Mouse (Mus musculus) naive thymus-derived CD4-positive, alpha-beta T cell, adult 2 months (primary cell): ENCODE measurements around the gene Irgm2.
"Not testable (repeated sequence)": the region's sequence is repeated elsewhere in the genome, so short reads cannot be mapped to it uniquely, and the experiment has no call there.

Source experiments
- DNase-seq: peaks from one replicate; pipeline ENCODE4 v3.0.0-alpha.2; 2011; ENCODE audit warnings: low read depth

Gene Irgm2

GRCm38 (mm10) chr11:58199229-58200037 is at the start of gene Irgm2, which contains the start of gene Igtp:
Irgm2 (plus strand) TSS chr11:58199618.
Igtp (plus strand) TSS chr11:58199556.
- DNase-seq, result peak; percentile 89

DNA sequence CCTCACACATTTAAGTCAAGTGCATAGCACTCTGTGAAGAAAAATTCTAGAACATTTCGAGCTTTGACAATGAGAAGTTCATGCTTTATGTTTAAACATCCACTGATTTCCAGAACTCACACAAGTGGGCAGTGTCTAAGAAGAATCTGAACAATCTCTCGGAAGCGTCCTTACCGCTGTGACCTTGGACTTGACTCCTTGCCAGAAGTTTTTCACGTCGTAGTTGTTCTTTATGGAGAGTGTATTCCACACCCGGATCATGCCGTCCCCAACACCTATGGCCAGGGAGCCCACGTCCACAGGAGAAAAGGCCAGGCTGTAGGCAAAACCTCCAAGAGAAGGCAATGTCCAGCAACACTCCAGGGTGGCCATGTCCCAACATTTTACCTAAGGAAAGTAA is 44.0 kb upstream of the Irgm2 start:
- DNase-seq, result no peak

DNA sequence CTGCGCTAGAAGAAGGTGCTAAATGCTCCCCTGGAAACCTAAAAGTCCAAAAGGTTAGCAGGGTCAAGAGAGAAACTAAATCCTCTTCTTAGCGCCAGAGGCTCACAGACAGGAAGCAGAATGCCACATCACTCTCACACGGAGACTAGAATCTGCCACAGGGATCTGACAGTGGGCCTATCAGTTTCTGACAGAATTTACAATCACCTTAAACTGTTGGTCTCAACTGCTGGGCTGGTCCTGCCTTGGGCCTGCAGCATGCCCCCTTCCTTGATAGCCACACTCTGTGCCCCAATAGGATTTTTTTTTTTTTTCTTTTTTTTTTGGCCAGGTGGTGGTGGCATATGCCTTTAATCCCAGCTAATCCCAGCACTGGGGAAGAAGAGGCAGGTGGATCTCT is 42.5 kb upstream of the Irgm2 start:
- no peak for DNase-seq

- peak; percentile 49 for DNase-seq
These were observed 34.3 kb upstream of the Irgm2 start for GRCm38 (mm10) chr11:58165072-58165471.

DNA sequence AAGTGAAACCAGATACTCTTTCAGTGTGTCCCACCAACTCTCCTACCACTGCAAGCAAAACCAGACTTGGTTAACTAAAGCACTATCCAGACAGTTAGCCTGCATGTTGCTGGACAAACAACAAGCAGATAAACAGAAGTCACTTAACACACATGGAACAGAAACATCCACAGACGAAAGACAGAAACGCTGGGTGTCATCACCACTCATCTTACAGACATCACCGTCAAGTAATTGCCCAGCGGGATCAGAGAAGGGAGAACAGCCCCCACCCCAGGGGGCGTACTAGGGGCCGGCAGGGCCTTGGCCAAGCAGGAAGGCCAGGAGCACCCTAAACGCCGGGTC is 31.6 kb upstream of the Irgm2 start:
- DNase-seq, result no peak

DNA sequence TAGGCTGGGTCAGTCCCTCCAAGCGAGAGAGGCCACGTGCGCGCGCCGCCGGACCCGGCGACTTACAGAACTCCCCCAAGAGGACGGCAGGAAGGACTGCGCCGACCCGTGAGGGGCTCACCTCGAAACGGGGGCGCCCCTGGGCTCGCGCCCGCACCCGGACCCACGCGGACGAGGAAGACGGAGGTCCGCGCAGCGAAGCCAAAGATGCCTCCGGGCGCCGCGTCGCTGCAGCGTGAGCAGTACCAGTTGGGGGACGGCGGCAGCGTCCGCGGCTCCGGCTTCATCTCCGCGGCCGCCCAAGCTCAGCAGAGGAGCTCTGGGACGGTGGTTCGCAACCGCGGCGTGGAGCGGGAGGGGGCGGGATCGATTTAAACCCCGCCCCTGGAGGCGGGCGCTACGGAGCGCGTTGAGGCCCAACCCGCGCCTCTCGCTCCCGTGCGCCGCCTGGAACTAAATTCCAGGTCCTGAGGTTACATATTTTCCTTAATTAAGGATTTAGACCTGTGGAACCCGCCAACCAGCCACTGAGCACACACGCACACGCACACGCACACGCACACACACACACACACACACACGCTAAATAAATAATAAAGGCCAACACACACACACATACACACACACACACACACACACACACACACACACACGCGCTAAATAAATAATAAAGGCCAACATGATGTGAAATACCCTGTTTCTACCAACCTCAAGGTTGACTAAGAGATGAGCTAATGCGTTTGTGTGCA is 31.1 kb upstream of the Irgm2 start, which contains the start of gene Gemin5:
Gemin5 (minus strand) TSS at position 373 of the 749 bp plus-strand sequence.
- DNase-seq, result peak; percentile 88

DNA sequence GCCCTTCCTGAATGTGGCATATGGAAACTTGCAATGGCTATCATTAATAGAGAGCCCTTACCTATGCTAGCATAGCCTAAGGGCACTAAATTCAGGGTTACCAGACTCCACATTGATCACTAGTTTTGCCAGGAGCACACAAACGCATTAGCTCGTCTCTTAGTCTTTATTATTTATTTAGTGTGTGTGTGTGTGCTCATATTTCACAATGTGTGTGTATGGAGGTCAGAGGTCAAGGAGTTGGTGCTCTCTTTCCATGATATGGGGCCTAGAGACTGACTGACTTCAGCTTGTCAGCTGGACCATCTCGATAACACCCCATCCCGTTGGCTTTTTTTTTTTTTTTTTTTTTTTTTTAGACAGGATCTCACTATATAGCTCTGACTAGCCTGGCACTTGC is 29.8 kb upstream of the Irgm2 start:
- DNase-seq, result no peak

- DNase-seq, result peak; percentile 96
These were observed 27.8 kb upstream of the Irgm2 start, which contains the start of gene Mrpl22 for GRCm38 (mm10) chr11:58171459-58172091. Mrpl22 (plus strand) TSS chr11:58171661.

DNA sequence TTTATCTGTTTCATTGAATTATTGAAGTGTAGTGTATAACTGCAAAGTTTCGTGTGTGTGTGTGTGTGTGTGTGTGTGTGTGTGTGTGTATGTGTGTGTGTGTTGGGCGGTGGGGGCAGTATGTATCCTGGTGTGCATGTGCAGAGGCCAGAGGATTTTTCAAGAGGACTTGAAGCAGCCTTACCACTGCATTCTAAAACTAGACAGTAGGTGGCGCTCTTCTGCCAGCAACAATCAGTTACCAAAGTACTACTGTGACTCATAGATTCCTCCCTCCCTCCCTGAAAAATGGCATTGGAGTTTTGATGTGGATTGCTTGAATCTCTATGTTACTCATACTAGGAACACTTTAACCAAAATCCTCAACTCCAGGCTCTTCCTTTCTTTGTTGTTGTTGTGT is 19.9 kb upstream of the Irgm2 start:
- peak; percentile 96 for DNase-seq

GRCm38 (mm10) chr11:58179986-58180385 is 19.4 kb upstream of the Irgm2 start:
- not testable (repeated sequence) for DNase-seq

DNA sequence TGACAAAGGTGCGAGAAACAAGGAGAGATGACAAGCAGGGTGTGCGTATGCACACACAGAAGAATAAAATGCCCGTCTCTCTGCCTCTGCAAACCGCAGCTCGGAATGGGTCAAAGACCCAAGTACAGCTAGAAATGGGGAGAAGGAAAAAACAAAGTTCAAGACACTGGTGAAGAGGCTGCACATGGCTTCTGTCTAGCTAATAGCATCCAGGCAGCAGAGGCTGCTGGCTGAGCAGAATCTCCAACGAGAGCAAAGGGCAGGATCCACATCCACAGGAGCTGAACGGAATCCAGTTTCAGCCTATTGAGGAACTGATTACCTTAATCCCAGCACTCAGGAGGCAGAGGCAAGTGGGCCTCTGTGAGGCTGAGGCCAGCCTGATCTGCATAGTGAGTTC is 18.7 kb upstream of the Irgm2 start:
- no peak for DNase-seq

- DNase-seq, result peak; percentile 72
These were observed 15.8 kb upstream of the Irgm2 start for GRCm38 (mm10) chr11:58183579-58183978.

DNA sequence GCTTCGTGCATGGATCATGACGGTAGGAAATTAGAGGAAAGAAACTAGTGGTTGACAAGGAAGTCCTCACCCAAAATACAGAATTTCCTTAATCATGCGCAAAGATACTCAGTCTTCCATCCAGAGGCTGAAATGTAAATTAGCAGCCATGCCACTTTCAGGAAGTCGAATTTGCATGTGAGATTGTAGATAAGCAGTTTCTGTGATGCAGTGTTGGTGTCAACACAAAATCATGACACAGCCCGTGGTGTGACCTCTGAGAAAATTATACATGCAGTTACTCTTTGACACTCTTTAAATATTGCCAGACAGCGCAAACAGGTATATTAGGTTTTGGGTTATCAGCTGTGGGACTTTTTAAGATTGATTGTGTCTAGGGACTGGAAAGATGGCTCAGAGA is 9.7 kb upstream of the Irgm2 start:
- no peak for DNase-seq

DNA sequence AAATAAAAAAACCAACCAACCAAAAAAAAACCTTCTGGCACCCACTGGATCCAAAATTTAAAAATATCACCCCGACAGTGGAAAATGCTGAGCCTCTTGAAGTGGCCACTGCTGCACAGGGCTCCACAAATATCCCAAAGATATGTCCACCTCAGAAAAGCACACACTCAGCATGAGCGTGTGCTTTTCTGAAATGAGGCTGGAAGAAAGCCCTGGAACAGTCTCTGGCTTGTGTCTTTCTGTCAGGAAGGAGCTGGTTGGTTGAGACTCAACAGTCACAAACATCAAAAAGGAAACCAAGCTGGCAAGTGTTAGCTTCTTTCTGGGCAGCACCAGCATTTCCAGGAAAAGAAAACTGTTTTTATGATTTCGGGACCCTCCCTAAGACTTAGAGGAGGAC is 6.1 kb upstream of the Irgm2 start:
- no peak for DNase-seq

DNA sequence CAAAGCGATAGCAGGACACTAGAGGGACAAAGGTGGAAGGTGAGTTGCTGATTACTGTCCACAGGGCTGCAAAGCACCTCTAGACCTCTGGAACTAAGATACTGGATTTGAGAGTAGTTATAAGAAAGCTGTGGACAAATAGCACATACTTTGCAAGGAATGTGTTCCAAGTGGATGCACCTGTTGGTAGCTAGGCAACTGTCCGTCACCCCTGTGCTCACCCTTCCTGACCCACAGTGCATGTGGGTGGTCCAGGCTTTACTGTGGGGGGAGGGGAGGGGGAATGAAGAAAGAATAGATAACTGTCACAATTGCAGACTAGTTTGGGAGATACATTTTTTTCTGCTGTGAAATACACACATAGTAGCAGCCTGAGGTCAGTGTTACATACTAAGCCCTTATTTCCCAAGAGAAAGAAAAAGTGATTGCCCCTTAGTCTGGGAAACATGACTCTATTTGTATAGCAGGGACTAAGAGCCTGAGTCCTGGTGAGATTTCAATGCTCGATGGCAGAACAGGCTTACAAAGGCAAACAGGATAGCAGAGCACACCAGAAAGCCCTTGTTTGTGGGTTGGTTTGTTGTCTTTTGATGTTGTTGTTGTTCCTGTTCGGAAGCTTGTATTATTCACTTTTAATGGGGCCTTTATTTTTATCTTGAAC is 5.4 kb upstream of the Irgm2 start:
- no peak for DNase-seq

- DNase-seq, result peak; percentile 16
These were observed 755 bp upstream of the Irgm2 start for GRCm38 (mm10) chr11:58198663-58199062.

GRCm38 (mm10) chr11:58200226-58200625 is 808 bp downstream of the Irgm2 start:
- no peak for DNase-seq

DNA sequence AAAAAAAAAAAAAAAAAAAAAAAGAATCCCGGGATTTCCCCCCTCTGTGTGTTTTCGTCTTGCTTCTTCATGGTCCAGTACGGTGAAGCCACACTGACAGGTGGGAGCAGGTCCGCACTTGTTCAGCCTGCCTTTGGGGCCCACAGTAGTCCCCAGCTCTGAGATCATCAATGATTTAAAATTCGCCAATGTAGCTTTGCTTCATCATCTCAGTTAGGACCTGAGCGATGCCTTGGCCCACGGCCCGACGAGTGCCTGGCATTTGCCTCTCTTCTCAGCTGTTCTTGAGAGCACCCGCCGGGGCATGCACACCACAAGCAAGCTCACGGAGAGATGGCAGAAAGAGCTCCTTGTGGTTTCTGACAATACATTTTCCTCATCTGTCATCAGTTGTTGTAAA is 1.6 kb downstream of the Irgm2 start:
- DNase-seq, result peak; percentile 57

GRCm38 (mm10) chr11:58210321-58210886 is 11.0 kb downstream of the Irgm2 start:
- peak; percentile 34 for DNase-seq

GRCm38 (mm10) chr11:58211062-58211681 is 11.8 kb downstream of the Irgm2 start:
- DNase-seq, result peak; percentile 60

GRCm38 (mm10) chr11:58211682-58212067 is 12.3 kb downstream of the Irgm2 start:
- peak; percentile 80 for DNase-seq
